Mouse (Mus musculus) adipocyte (in vitro differentiated cells): ENCODE results near the gene Nupr1l.
A peak's percentile ranks its signal among the peaks of the same experiment; 100 is the strongest.
"Not testable (repeated sequence)": the region's sequence is repeated elsewhere in the genome, so short reads cannot be mapped to it uniquely, and the experiment has no call there.

Experiments
- DNase-seq: peaks from one replicate; pipeline ENCODE4 v3.0.0-alpha.2; 2016; ENCODE audit warnings: low spot score

Nupr1l gene

GRCm38 (mm10) chr5:129908242-129908965 is at the start of gene Nupr1l:
TSS of gene Nupr1l (plus strand) at chr5:129908540.
- peak; percentile 75 for DNase-seq

GRCm38 (mm10) chr5:129862325-129862724 is 46.0 kb upstream of the Nupr1l start:
- DNase-seq = no peak

- DNase-seq = no peak
These were observed 43.9 kb upstream of the Nupr1l start for GRCm38 (mm10) chr5:129864467-129864866.

GRCm38 (mm10) chr5:129865841-129866240 is 42.5 kb upstream of the Nupr1l start:
- no peak for DNase-seq

- no peak for DNase-seq
These were observed 38.9 kb upstream of the Nupr1l start for GRCm38 (mm10) chr5:129869238-129869995.

- no peak for DNase-seq
These were observed 37.1 kb upstream of the Nupr1l start for GRCm38 (mm10) chr5:129871238-129871637.

GRCm38 (mm10) chr5:129873942-129874341 is 34.4 kb upstream of the Nupr1l start:
- DNase-seq = no peak

- no peak for DNase-seq
These were observed 33.2 kb upstream of the Nupr1l start for GRCm38 (mm10) chr5:129875098-129875497.

GRCm38 (mm10) chr5:129877731-129878455 is 30.4 kb upstream of the Nupr1l start:
- DNase-seq = peak; percentile 96

- peak; percentile 99 for DNase-seq
These were observed 29.4 kb upstream of the Nupr1l start for GRCm38 (mm10) chr5:129878946-129879345.

GRCm38 (mm10) chr5:129879888-129880287 is 28.5 kb upstream of the Nupr1l start:
- peak; percentile 29 for DNase-seq

- DNase-seq = peak; percentile 66
These were observed 22.1 kb upstream of the Nupr1l start for GRCm38 (mm10) chr5:129886271-129886670.

GRCm38 (mm10) chr5:129886911-129887636 is 21.3 kb upstream of the Nupr1l start, which contains the start of gene Chchd2:
TSS of gene Chchd2 (minus strand) at chr5:129887470.
- DNase-seq = peak; percentile 99

- DNase-seq = not testable (repeated sequence)
These were observed 17.9 kb upstream of the Nupr1l start for GRCm38 (mm10) chr5:129890390-129890789.

GRCm38 (mm10) chr5:129895198-129896088 is 12.9 kb upstream of the Nupr1l start, which contains the start of gene Zbed5:
TSS of gene Zbed5 (plus strand) at chr5:129895723.
- peak; percentile 95 for DNase-seq

- no peak for DNase-seq
These were observed 9.9 kb upstream of the Nupr1l start, which contains the start of gene Phkg1 for GRCm38 (mm10) chr5:129898449-129898848. TSS of gene Phkg1 (minus strand) at chr5:129898549.

GRCm38 (mm10) chr5:129907775-129908174 is 565 bp upstream of the Nupr1l start:
- DNase-seq = no peak

- no peak for DNase-seq
These were observed 807 bp downstream of the Nupr1l start for GRCm38 (mm10) chr5:129909147-129909546.

GRCm38 (mm10) chr5:129909591-129909990 is 1.3 kb downstream of the Nupr1l start:
- DNase-seq = no peak

GRCm38 (mm10) chr5:129914024-129914423 is 5.7 kb downstream of the Nupr1l start:
- peak; percentile 39 for DNase-seq

- DNase-seq = not testable (repeated sequence)
These were observed 7.2 kb downstream of the Nupr1l start for GRCm38 (mm10) chr5:129915491-129915890.
